13 mouse cellular contexts compared by ENCODE assay signal in genomic region chr19:20405015-20405414, GRCm38 (mm10). TPM values are rescaled to one million over a fixed set of nuclear protein-coding genes. Genes with fewer than 3 reads are reported as not detected.
DNase-seq lines count a peak whose midpoint lies in the region; ATAC-seq lines count a peak whose summit lies in the region.
"Had no signal": no experiment of that assay in that cellular context is flagged by ENCODE, and none has a peak within 500 bp of the region (broad histone marks: within the 10 kb centered on the region; RNA-seq: fewer than 3 reads in every experiment).

No protein-coding gene starts in this region.

- no peak for ATAC-seq in monocyte, adult 5-6 weeks (replicated peaks; ENCODE audit: insufficient number of reproducible peaks, low FRiP score, low TSS enrichment, poor library complexity, severe bottlenecking)
- ATAC-seq: intestine, embryonic 16.5 days had no signal

- peak; percentile 69 for DNase-seq in layer of hippocampus, adult 11-12 months (ENCODE audit: low spot score)
- DNase-seq in layer of hippocampus, postnatal 25 days (ENCODE audit: extremely low spot score in 1 of 2, low spot score in 1 of 2) = no peak
- DNase-seq in right cerebral cortex, postnatal 10 days (ENCODE audit: low spot score in 2 of 2) = peak; percentile 18 to 20
- no peak for DNase-seq in right cerebral cortex, postnatal 36 days (ENCODE audit: low spot score in 2 of 2)
- DNase-seq in layer of hippocampus, adult 8-10 months (ENCODE audit: low spot score in 2 of 2) = peak; percentile 29 to 51
- no peak for DNase-seq in adrenal gland, postnatal 36 days
- DNase-seq: adrenal gland, postnatal 14 days; heart, postnatal 36 days; kidney, postnatal 36 days; lung, postnatal 4 days; thymus, postnatal 14 days had no signal

RNA-seq across cellular contexts. Expression of gene Anxa1, which starts 14.3 kb away (rescaled TPM):
- total RNA-seq in layer of hippocampus, postnatal 25 days (2021) = 1 to 10 TPM in 1 of 2 experiments, under 1 TPM in 1; 0.64 to 1.1 TPM
- total RNA-seq in layer of hippocampus, adult 8-10 months (2022) = 1 to 10 TPM; 1.3 to 3.2 (median 2.3) TPM
- total RNA-seq in monocyte, adult 5-6 weeks (2017) = 354 to 449 TPM (median 418 TPM) in 3 replicates
- total RNA-seq in adrenal gland, postnatal 36 days (2021) = 10 to 100 TPM; 13.8 to 30.7 TPM

Comparison
In these comparisons a context has a peak if more than half of its experiments do, and no peak if none do; other contexts are left out.
1. DNase-seq: peak in layer of hippocampus, adult 11-12 months (single experiment), right cerebral cortex, postnatal 10 days (2 of 2) and layer of hippocampus, adult 8-10 months (2 of 2); none in layer of hippocampus, postnatal 25 days (0 of 2), right cerebral cortex, postnatal 36 days (0 of 2) and adrenal gland, postnatal 36 days (0 of 2).
2. RNA of gene Anxa1, which starts 14.3 kb away (total RNA-seq): 354 to 449 TPM in monocyte, adult 5-6 weeks; 13.8 to 30.7 TPM in adrenal gland, postnatal 36 days, 1.3 to 3.2 TPM in layer of hippocampus, adult 8-10 months and 0.64 to 1.1 TPM in layer of hippocampus, postnatal 25 days; every median in the first group is over 10 times any median in the second.